Comparison of ENCODE assay signal across 7 mouse cellular contexts in the genomic region with DNA sequence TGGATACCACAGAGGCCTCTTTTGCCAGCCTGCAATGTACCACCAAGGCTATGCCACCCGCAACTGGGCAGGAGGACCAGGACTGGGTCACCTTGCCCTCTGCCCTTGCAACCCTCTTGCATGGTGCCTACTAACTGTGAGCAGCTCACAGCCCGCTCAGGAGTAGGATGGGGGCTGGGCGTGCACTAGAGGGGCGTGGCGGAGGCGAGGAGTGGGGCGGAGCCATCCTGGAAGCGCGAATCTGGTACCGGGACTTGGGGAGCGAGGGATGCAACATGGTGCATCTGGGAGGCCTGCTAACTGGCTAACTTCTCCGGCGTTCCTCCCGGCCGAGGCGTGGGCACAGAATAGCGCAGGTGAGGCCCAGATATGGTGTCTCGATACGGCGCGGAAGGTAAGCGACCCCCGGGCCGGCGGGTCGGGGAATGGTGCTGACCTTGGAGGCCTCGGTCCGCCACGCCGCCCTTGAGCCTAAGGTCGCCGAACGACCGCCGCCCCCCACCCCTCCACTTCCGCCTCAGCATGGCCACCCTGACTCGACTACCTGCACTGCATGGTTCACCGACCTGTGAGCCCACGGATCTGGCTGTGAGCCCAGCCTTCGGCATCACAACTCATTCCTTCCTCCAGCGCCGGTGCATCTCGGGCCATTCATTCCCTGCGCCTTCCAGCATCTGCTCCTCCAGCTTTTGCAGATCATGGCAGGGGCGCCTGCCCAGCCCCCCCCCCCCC. TPM values are rescaled to one million over a fixed set of nuclear protein-coding genes. Genes with fewer than 3 reads are reported as not detected.
DNase-seq lines count a peak whose midpoint lies in the region; ATAC-seq and TF ChIP-seq lines count a peak whose summit lies in the region.

No protein-coding gene starts in this region.

- TF ChIP-seq POLR2A in small intestine, adult 2 months (IDR thresholded peaks at IDR 0.05; ENCODE audit: low read depth, low read length) = no peak

- TF ChIP-seq CTCF in small intestine, adult 2 months (IDR thresholded peaks at IDR 0.05; ENCODE audit: extremely low read depth, insufficient read length, insufficient replicate concordance, low read depth, low read length) = no peak

- peaks cover 37% of the 10 kb centered on the region for H3K36me3 ChIP-seq in midbrain, embryonic 10.5 days
- H3K36me3 ChIP-seq in small intestine, adult 2 months (ENCODE audit: control insufficient read depth, insufficient read depth, low read length) = no peaks in the 10 kb centered on the region

- 2% methylated on average over 43 of the region's 45 CpGs for WGBS in midbrain, embryonic 10.5 days
- whole genome bisulfite sequencing in small intestine, adult 2 months = under 1% methylated on average over 45 of the region's 45 CpGs

- intact Hi-C loops in gastrocnemius, postnatal 36 days (cut with DNase I) = no loop called here
- intact Hi-C loops in left cerebral cortex, postnatal 4 days (cut with DNase I) = no loop called here

- peak overlapping the region; percentile 91 for H3K27ac ChIP-seq in midbrain, embryonic 10.5 days (replicated peaks)
- no peak overlapping the region for H3K27ac ChIP-seq in small intestine, adult 2 months (ENCODE audit: insufficient read depth, low read depth, low read length)

- H3K4me3 ChIP-seq in midbrain, embryonic 10.5 days = peak overlapping the region; percentile 77
- H3K4me3 ChIP-seq in small intestine, adult 2 months (ENCODE audit: low read depth, low read length) = peak overlapping the region; percentile 77

- ATAC-seq in common myeloid progenitor, adult 5-6 weeks (replicated peaks; ENCODE audit: low read depth, poor library complexity, severe bottlenecking) = peak; percentile 99

- peaks cover 29% of the 10 kb centered on the region for H3K4me1 ChIP-seq in midbrain, embryonic 10.5 days
- peaks cover 9% of the 10 kb centered on the region for H3K4me1 ChIP-seq in small intestine, adult 2 months (ENCODE audit: control insufficient read depth, insufficient read depth, insufficient read length, low read length)

- H3K27me3 ChIP-seq in midbrain, embryonic 10.5 days (ENCODE audit: low read depth, poor library complexity, severe bottlenecking) = no peaks in the 10 kb centered on the region
- H3K27me3 ChIP-seq in small intestine, adult 2 months (ENCODE audit: control insufficient read depth, insufficient read depth, low read length) = no peaks in the 10 kb centered on the region

- DNase-seq in adrenal gland, adult 8-10 months = peak; percentile 4
- DNase-seq in gastrocnemius, postnatal 36 days = peak; percentile 8 to 14
- peak; percentile 60 for DNase-seq in kidney, adult 18-20 months
- peak; percentile 65 for DNase-seq in left cerebral cortex, postnatal 4 days
- DNase-seq in midbrain, embryonic 10.5 days (ENCODE audit: low spot score) = peak; percentile 90

- peaks cover 10% of the 10 kb centered on the region; the same call in 1 of the 2 replicates for H3K9me3 ChIP-seq in midbrain, embryonic 10.5 days (replicated peaks)

RNA-seq across cellular contexts. Expression of a gene that starts 59.7 kb away (rescaled TPM):
- 100 to 1,000 TPM; 325 to 380 (median 334) TPM for total RNA-seq in adrenal gland, adult 8-10 months (2022)
- 466 and 530 TPM in 2 replicates for total RNA-seq in common myeloid progenitor, adult 5-6 weeks (2017)
- 100 to 1,000 TPM; 121 to 134 TPM for total RNA-seq in gastrocnemius, postnatal 36 days (2021)
- 100 to 1,000 TPM; 360 to 391 TPM for total RNA-seq in left cerebral cortex, postnatal 4 days (2021)
- polyA plus RNA-seq in midbrain, embryonic 10.5 days (2016; fragmentation: Nextera tagmentation; extraction: Ambion mirVana) = 448 and 462 TPM in 2 replicates
- 69.7 and 115 TPM in 2 replicates for polyA plus RNA-seq in small intestine, adult 2 months (2012; rRNA removed)

Comparison
In these comparisons a context has a peak if more than half of its experiments do, and no peak if none do; other contexts are left out.
1. DNase-seq: peak in every context shown above with its lines; median percentile 90 in midbrain, embryonic 10.5 days; 65 in left cerebral cortex, postnatal 4 days; 60 in kidney, adult 18-20 months; 11 in gastrocnemius, postnatal 36 days; 4 in adrenal gland, adult 8-10 months.